Mouse (Mus musculus) ES-E14 (cell line): ENCODE measurements at regions not wholly inside any gene's neighbourhood (a gene's known extent, or its start where the extent isn't known, plus 50 kb on each side); places are given as distances from the start of the nearest gene placed in this dataset.

Experiments
- CHD2 ChIP-seq: IDR thresholded peaks from 2 replicates; pipeline ENCODE4 v1.6.1; 2014; ENCODE audit warnings: mild to moderate bottlenecking, low read depth, low read length, inconsistent platforms
- HCFC1 ChIP-seq: IDR thresholded peaks from 2 replicates; pipeline ENCODE4 v1.6.1; 2012; ENCODE audit warnings: low read length, inconsistent platforms, borderline replicate concordance; ENCODE audit not compliant: insufficient read depth
- ZC3H11A ChIP-seq: IDR thresholded peaks from 2 replicates; pipeline ENCODE4 v1.6.1; 2012; ENCODE audit warnings: low read depth, mild to moderate bottlenecking, inconsistent platforms, low read length, borderline replicate concordance

GRCm38 (mm10) chr16:82899611-82900010, 71.4 kb downstream of the Gm21833 start:
- TF ChIP-seq HCFC1 = no peak
- no peak for TF ChIP-seq ZC3H11A
- TF ChIP-seq CHD2 = no peak
